Mouse (Mus musculus) layer of hippocampus, postnatal 25 days (tissue): ENCODE measurements at regions not wholly inside any gene's neighbourhood (a gene's known extent, or its start where the extent isn't known, plus 50 kb on each side); places are given as distances from the start of the nearest gene placed in this dataset.

Experiments used
- DNase-seq, 2 experiments: peaks; one replicate each; pipeline ENCODE4 v3.0.0; 2022; ENCODE audit warnings: mixed read lengths in 2 of 2, low spot score in 1 of 2; ENCODE audit errors: extremely low spot score in 1 of 2

DNA sequence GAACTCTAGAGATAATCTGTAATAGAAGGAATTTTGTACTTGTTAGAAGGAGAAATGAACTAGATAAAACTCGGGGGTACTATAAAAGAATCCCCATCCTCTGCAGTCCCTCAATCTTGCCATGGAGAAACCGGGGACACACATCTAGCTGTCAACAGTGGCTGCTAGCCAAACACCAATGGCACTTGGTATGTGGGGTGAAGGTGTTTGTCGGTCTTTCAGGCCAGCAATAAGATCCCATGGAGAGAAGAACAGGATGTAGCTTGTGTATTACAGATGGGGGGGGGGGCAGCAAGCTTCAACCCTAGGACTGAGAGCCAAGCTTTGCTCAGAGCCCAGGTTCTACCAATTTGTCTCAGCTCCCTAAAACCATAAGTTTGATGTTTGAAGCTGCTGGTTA is 132.5 kb upstream of the Peli2 start:
- no peak for DNase-seq

DNA sequence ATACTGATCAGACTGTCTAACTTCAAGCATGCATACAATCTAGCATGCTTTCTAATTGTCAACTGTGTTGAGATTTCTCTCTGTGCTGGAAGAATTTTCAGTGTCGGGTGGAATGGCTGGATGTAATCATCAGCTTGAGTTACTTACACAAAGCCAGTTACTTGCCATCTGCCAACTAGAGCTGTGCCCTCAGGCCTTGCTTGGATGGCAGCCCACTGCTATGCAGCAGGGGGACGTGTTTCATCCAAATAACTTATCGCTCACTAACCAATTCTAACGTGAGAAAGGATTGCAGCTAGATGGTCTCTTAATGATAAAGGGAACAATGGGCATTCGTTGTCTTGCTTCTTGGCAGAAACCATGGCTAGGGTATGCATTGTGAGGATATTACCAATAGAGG is 131.3 kb upstream of the Peli2 start:
- no peak for DNase-seq

DNA sequence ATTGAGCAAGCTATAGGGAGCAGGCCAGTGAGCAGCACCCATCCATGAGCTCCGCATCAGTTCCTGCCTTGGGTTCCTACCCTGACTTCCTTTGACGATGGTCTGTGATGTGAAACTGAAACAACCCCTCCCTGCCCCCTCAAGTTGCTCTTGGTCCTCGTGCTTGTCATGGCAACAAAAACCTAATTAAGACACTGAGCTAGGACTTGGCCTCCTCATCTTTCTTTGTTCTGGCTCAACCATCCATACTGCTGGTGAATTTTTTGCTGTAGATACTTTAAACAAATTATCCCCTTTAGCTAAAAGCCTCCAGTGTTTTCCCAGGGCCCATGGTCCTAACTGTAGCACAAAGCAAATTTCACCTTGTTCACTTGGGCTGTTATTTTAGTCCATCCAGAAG is 129.9 kb upstream of the Peli2 start:
- DNase-seq = no peak

DNA sequence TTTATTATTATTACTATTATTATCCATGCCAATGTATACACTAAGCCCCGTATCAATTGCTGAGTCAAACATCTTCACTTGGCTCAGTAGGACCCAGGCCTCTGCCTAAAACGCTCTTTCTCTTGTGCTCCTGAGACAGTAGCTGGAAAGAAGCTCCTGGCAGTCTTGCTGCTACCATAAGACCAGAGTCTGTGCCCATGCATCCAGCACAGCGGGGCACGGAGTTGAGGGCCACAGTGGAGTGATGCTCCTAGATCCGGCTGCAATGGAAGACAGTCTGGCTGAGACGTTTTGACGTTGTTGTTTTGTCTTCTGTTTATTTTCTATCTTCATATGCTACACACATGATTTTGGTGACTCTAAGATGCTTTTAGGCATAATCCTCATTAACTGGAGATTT is 129.1 kb upstream of the Peli2 start:
- no peak for DNase-seq

DNA sequence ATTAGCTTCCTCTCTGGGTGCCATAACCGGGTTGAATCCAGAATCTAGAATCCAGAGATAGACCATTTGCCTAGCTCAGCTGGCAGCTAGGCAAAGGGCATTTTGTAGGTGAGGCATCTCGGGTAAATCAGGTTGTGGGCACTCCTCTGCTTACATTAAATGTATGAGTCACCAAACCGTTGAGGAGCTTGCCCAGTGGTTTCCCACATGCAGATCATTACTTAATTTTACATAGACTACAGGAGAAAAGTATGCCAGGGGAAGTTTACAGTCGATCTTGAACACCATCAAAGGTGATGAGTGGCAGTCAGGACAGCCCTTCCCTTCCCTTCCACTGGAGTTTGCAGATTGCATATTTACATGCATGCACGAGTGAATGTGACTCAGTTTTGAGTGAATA is 128.5 kb upstream of the Peli2 start:
- DNase-seq = no peak

DNA sequence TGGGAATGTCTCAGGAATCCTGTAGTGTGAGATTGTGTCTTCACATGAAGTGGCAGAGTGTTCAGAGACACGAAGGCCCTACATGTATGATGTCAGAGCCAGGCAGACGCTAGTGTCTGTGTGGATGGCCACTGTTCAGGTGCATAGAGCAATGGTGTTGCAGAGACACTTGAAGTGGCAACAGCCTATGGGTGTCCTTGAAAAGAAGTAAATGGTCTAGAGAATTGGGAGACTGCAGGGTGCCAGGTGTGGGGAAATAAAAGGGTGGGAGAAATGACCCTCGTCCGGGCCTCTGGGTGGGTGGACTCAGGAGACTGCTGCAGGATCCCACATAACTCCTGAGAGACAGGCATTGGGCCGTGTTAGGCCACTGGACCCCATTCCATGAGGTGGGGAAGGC is 127.8 kb upstream of the Peli2 start:
- no peak for DNase-seq

DNA sequence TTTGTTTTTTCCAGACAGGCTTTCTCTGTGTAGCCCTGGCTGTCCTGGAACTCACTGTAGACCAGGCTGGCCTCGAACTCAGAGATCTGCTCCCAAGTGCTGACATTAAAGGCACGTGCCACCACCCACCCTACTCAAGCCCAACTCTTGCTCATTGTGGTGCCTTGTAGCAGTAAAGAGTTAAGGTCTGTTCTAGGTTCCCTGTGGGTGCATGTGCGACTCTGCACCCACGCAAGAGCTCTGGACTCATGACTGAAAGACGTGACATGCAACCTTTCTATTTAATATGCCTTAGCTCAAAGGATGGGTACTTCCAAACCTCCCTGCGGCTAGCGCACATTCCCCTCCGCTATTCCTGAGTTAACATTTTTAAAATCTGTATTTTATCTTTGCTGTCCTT is 121.7 kb upstream of the Peli2 start:
- no peak for DNase-seq

DNA sequence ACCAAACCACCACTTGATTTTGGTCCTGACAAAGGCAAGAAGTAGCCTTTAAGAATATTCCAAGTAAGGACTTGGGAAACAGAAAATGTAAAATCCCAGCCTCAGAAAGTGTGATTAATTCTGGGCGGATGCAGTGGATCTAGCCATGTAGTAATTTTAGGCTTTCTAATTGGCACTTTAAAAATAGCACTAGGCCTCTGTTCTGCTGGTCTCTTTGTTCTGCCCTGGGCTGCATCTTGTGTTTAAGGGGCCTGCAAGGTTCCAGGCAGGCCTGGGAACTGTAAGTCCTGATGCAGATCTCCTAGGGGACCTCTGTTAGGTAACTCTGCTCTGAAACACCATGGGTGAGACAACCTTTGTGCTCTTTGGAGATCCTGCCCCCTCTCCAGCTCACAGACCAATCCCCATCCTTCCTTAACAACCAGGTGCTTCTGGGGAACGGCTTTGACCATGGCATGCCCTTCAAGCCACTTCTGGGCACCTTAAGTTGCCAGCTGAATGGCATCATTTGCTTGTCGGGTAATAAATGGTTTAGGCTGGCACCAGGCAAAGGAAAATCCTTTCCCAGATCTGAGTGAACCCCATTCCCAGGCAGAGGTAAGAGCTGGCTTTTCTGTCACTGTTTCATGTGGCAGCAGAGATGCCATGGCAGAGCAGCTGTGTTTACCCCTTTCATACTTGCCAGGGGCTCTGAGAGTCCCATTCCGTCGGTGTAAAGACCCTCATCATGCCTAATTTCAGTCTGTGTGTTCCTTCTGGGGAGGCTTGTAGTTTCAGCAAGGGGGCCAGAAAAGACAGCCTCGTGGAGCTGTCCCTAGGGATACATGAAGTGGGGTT is 115.3 kb upstream of the Peli2 start:
- DNase-seq = no peak

DNA sequence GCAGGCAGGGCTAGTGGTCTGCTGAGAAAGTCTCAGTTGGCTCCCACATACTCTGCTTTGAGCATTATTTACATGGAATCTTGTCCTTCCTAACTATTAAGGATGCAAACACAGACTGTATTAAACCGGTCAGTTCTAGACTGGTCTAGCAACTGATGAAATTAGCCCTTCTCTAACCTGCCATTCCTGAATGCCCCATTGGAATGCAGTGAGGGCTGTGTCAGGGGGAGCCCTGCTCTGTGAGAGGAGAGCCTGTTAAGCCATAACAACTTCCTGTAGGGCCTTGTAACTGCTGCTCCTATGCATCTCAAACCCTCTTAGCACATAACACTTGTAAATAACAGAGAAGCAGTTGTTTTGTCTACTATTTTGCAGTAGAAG is 114.7 kb upstream of the Peli2 start:
- no peak for DNase-seq

DNA sequence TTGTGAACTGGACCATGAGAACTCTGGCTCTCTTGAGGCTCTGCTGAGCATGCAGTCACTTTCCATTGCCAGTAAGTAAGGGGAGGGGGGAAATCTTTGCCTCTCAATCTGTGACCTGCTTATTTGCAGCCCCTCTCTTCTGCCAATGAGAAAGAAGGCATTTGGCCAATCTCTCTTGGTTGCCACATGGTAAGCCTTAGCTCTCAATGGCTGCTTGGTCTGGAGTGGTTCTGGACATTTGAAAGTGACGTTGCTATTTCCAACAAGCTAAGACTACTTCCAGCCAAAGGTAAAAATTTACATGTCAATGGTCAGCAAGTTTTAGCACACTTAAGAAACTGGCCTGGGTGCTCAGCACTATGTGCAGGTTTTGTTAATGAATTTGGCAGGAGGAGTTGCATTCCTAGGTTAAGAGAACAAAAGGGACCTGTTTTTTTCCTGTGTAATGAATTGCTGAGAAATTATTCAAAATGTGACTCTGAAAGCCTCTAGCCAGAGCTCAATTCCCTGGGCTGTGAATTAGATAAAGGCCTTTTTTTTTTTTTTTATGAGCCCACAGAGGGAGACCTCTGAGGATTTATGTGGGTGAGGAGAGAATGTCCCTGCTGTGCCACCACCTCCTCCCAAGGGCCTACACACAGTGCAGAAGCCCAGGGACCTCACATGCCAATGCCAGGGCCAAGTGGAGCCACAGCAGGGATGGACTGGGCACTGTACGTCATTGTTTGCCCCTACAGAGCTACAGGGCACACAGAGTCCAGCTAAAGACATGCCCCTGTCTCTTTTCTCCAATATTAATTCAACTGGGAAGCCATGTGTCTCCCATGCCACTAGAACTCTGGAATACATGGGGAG is 108.0 kb upstream of the Peli2 start:
- no peak for DNase-seq

DNA sequence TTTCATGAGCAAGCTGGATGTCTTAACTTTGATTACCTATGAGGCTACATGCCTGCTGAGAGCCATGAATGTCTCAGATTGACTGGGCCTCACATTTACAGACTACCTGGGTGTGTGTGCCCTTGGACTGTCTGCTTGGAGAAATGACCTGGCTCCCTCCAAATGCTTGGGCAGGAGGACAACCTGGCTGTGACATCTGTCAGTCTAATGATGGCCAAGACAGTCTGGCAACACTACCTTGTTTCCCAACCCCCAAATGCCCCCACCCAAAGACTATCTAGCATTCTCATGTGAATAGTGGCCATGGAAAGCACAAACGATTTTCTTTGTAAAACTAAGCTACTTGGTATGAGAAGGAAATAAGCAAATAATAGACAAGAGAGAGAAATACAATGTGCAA is 107.2 kb upstream of the Peli2 start:
- DNase-seq = no peak

DNA sequence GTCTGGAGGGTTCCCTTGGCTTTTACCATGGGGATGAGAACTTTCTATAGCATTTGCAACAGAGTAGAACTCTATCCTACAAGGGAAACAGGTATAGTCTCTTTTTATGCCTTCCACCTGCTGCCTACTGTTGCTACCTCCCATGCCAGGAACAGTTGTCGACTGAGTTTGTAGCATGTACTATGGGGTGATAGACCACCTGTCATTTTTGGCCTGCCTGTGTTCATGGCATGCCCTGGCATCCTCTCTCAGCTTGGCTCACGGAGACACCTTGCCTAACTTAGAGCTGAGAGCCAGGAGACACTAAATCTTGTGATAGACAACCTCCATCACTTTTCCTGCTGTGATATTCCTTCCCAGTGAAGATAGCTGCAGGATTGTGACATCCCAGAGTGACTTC is 105.8 kb upstream of the Peli2 start:
- no peak for DNase-seq

DNA sequence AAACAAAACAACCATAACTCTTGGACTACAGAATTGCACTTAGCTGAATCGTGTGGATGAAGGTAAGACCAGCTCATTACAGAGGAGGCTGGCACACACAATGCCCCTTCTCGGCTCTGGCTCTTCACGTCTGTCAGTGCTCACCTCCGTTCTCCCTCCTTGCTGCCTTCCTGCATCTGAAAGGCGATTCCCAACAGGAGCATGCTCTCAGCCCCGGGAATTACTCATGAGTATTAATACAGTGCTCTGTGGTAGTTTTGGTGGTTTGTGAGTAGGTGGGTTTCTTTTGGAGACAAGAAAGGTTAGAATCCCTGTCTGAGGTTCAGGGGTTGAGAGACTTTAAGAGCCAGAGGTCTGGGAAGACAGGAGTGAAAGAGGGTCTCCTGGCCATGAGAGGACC is 102.7 kb upstream of the Peli2 start:
- no peak for DNase-seq

DNA sequence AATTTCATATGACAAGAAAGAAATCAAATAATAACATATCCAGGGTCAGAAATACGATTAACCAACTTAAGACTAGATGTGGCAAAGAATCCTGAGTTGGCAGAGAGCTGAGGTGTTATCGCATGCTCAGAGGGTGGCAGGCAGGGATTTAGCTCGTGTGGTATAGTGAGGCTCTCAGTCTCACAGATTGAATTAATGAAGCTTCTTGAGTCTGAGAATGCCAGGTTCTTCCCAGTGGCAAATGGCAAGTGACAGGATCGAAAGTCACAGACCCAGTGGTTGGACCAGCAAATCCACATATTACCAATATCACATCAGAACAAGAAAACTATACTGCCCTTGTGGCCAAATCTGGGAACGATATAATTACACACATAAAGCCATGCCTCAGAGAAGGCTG is 101.3 kb upstream of the Peli2 start:
- no peak for DNase-seq

DNA sequence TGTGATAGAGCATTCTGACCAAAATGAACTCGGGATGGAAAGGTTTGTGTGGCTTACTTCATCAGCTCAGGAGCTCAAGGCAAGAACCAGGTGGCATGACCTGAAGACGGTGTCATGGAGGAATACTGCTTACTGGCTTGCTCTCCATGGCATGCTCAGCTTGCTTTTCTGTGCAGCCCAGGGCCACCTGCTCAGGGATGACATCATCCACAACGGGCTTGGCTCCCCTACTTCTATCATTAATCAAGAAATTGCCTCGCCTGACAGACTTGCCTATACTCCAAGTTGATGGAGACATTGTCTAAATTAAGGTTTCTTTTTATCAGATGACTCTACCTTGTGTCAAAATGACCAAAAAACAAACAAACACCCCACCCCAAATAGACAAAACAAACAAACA is 98.4 kb upstream of the Peli2 start:
- DNase-seq = no peak

DNA sequence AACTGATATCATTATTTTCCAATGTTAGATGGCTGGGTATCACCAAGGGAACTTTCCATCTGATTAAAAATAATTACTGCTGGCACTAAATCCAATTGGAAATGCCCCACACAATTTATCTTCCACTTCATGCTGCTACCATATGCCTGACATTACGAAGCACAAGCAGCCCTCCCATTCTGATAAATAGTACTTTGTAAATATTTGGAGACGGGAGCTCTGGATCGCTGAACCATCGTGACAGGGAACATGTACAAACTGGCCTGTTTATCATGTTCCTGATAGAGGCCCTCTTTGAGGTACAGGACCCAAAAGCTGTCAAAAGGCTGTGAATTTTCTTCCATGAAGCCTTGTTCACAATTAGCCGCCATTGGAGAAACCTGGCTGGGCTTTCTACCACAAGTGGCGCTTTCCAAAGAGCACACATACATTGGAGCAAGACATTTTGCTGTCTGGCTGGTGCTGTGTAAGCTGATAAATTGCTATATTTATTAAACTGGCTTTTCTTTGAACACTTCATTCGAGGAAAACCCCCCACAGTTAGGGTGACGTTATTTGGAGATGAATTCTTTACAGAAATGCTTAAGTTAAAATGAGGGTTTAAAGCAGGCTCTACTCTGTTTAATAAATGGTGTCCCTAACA is 96.5 kb upstream of the Peli2 start:
- DNase-seq = no peak

DNA sequence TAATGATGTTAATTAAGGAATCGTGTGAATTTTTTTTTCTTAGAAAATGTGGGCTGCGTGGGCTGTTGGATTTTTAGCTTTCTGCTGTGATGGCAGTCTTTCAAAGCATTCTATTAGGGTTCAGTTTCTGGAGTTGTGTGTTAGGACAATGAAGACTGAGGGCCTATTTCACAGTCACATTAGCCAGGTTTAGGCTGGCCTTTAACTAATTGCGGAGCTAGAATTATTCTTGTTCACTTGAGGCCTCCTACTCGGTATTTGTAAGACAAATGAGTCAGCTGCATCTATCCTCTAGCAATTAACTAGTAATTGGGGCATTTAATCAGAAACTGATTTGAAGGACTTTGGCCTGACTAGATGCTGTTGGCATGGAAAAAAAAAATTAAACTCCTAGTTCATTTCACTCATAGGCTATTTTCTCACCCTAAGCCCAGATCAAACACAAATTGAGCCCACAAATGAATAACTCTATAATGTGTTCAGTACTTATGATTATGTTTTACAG is 81.3 kb upstream of the Peli2 start:
- no peak for DNase-seq

DNA sequence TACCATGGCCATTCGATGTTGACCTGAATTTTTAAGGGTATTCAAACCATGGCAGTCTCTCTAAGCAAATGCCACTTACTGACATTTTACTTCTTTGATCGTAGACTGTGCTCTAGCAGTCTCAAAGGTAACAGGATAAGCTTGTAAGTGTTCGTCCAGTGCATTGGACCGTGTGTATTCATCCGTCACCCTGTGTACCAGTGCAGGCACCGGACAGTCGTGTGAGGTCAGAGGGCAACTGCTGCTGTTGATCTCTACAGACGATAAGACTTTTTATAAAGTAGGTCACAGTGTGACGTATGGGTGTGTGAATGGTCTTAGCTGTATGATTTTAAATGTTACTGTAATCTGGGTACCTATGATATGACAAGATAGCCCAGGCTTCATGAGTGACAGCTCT is 74.5 kb upstream of the Peli2 start:
- DNase-seq = no peak

DNA sequence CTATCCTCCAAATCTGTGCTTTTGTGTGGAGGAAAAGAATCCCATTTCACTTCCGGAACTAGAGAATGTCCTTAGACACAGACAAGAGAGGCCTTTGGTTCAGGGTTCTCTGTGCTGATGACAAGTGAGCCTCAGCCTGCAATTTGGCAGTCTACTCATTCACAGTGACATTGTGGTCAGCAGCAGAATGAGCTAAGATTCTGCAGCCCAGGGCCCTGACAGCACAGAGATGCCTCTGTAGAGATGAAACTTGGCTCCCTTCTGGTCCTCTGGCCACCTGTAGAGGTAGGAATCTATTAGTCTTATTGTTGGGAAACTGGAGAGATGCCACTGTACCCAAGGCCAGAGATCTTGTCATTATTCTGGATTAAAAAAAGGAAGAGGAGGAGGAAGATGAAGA is 73.8 kb upstream of the Peli2 start:
- DNase-seq = no peak

DNA sequence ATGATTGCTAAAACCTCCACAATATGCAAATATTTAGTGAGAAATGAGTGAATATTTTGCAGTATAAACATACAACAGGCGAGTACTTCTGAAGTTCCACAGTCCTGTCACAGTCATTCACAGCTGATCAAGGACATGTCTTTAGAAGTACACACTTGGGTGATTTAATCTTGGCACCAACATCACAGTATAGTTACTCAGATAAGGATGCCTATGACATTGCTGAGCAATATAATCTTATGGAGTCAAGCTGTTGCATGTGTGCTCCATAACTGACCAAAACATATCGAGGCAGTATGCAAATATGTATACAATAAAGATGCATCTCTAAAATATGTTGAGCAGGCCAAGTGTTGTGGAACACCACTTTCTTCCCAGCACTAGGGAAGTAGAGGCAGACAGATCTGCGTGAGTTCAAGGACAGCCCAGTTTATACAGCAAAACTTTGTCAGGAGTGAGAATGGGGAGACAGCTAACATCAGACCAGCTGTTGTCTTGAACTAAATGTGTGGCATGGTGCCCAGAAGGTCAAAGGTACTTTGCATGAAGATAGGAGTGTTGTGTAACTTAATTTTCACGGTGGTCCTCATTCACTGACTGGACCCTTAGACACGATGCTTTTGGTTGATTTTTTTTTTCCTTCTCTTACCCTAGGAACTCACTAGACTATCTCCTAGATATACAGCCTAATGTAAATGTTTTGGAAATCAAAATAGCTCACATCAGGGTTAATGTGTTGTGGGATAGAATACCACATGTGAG is 70.7 kb upstream of the Peli2 start:
- DNase-seq = no peak

DNA sequence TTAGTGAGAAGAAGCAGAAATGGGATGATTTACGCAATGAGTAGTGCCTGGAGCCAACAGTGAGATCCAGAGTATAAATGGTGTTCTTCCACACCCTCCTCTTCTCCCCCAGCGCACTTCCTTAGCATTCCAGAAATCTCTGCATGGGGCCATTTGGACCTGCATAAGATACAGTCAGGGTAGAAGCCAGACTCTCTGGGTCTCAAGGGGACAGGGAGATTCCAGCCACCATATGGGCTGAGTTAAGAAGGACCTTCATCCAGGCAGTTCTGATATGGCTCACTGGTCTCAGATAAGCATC is 70.2 kb upstream of the Peli2 start:
- no peak for DNase-seq
